Mouse (Mus musculus): ENCODE measurements around the gene Krt15. TPM values are rescaled to one million over a fixed set of nuclear protein-coding genes. Genes with fewer than 3 reads are reported as not detected.

Krt15 gene
- polyA plus RNA-seq, 1 experiment from 2014 or later: 0.60 TPM

DNA sequence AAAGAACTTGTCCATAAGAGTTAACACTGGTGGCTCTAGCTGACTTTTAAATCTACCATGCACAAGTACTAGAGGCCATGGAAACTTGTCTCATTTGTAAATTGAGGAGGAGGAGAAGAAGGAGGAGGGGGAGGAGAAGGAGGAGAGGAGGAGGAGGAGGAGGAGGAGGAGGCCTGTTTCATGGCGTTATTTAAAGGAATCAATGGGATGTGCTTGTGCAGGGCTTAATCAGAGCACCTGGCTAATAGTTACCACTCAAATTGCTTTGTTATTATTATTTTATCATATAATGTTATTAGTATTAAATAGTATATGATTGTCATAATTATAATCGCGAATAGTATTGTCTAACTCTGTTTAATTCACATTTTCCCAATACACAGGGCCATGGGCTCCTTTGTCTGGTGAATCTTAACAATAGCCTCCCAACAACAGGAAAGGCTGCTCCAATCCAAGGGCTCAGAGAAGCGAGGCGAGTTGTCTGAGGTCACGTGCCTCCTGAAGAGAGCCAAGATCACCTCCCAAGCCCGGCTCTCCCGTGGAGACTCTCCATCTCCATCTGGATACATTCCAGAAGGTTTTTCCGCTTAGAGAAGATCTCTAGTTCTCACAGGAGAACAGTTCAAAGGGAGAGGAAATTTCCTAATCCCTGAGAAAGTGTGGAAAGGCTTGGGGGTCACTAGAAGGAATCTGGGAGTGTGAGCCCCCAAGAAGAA lies 13.0 kb upstream of the Krt15 start, which contains the start of gene Krt19:
Krt19 (minus strand) TSS at position 51 of the 716 bp plus-strand sequence.
- WGBS: 44% methylated on average over 9 of the region's 9 CpGs
- no peak for ATAC-seq (replicated peaks)

DNA sequence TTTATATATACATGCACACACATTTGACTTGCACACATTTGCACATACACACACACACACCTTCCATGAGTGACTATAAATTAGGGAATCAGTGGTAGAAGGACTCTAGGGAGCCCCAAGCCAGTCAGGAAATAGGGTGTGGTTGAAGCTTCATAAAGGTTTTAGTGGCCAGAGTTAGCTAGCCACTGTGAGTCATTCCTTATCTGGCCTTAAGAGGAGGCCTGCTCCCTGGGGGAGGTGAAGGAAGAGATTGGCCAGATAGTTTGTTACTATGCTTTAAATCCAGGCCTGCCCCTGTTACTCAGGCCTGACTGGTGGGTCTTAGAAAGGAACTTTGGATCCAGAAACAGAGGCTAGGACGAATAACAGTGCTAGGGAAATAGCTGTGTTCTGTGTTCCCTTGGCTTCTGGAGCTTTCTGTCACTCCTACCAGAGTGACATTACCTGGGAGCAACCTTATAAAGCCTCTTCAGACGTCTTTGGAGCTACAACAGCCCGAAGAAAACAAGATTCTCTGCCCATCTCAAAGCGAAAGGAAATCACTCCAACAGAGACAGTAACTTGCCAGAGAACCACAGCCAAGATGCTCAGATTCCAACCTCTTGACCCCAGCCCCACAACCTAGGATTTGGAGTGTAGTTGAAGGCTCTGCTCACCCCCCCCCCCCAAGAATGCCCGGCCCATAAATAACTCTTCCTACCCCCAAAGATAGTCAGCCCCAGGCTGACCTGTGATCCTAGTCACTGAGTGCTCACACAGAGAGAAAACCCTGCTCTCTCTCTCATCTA lies 12.0 kb upstream of the Krt15 start:
- Histone ChIP-seq H3K4me3 (no peak overlapping the region), H3K27ac (replicated peaks) (no peak overlapping the region), H3K36me3 (no peaks in the 10 kb centered on the region), H3K4me1 (0 out of 2 replicates have a peak, but pooled peaks cover 6% of the 10 kb centered on the region), H3K4me2 (replicated peaks) (no peak overlapping the region), H3K9me3 (no peaks in the 10 kb centered on the region), H3K9ac (replicated peaks) (no peak overlapping the region), H3K27me3 (peaks cover 29% of the 10 kb centered on the region)
- 68% methylated on average over 5 of the region's 5 CpGs for WGBS
- ATAC-seq (replicated peaks): no peak

More for the DNA sequence above, 13.0 kb upstream of the Krt15 start, which contains the start of gene Krt19:
- Histone ChIP-seq H3K9ac (replicated peaks) (no peak within 1 kb of the TSS), H3K4me3 (no peak within 1 kb of the TSS), H3K36me3 (no peaks in the 10 kb centered on the region), H3K4me1 (0 out of 2 replicates have a peak, but pooled peaks cover 6% of the 10 kb centered on the region), H3K27ac (replicated peaks) (no peak within 1 kb of the TSS), H3K27me3 (peaks cover 29% of the 10 kb centered on the region), H3K9me3 (no peaks in the 10 kb centered on the region), H3K4me2 (replicated peaks) (no peak within 1 kb of the TSS)

- 4% methylated on average over 13 of the region's 13 CpGs for WGBS
Observed at GRCm38 (mm10) chr11:100145858-100146560, 10.3 kb upstream of the Krt15 start.

GRCm38 (mm10) chr11:100145104-100145503 lies 9.4 kb upstream of the Krt15 start:
- Histone ChIP-seq H3K9ac (replicated peaks) (no peak overlapping the region), H3K27me3 (peaks cover 29% of the 10 kb centered on the region), H3K4me1 (0 out of 2 replicates have a peak, but pooled peaks cover 6% of the 10 kb centered on the region), H3K4me2 (replicated peaks) (peak overlapping the region; percentile 26), H3K4me3 (0 out of 2 replicates have a peak overlapping the region, but pooled peaks have one; percentile 7), H3K36me3 (no peaks in the 10 kb centered on the region), H3K9me3 (no peaks in the 10 kb centered on the region), H3K27ac (replicated peaks) (no peak overlapping the region)
- ATAC-seq (replicated peaks): no peak
- WGBS: under 1% methylated on average over 20 of the region's 20 CpGs

More at GRCm38 (mm10) chr11:100145858-100146560, 10.3 kb upstream of the Krt15 start:
- Histone ChIP-seq H3K4me3 (0 out of 2 replicates have a peak overlapping the region, but pooled peaks have one; percentile 7), H3K9me3 (no peaks in the 10 kb centered on the region), H3K4me2 (replicated peaks) (peak overlapping the region; percentile 26; the same call in 1 of the 2 replicates), H3K4me1 (0 out of 2 replicates have a peak, but pooled peaks cover 6% of the 10 kb centered on the region), H3K27ac (replicated peaks) (no peak overlapping the region), H3K36me3 (no peaks in the 10 kb centered on the region), H3K9ac (replicated peaks) (no peak overlapping the region), H3K27me3 (peaks cover 29% of the 10 kb centered on the region)
- ATAC-seq (replicated peaks): no peak

- 82% methylated on average over 21 of the region's 21 CpGs for WGBS
- H3K9ac ChIP-seq (replicated peaks): no peak overlapping the region
- peaks cover 20% of the 10 kb centered on the region for H3K4me1 ChIP-seq
- no peaks in the 10 kb centered on the region for H3K9me3 ChIP-seq
- ATAC-seq (replicated peaks): no peak
- H3K4me2 ChIP-seq (replicated peaks): no peak overlapping the region
- no peak overlapping the region for H3K27ac ChIP-seq (replicated peaks)
- peaks cover 21% of the 10 kb centered on the region; the same call in 1 of the 2 replicates for H3K27me3 ChIP-seq
- H3K4me3 ChIP-seq: no peak overlapping the region
- no peaks in the 10 kb centered on the region for H3K36me3 ChIP-seq
Observed at GRCm38 (mm10) chr11:100140966-100141365, 5.2 kb upstream of the Krt15 start.

DNA sequence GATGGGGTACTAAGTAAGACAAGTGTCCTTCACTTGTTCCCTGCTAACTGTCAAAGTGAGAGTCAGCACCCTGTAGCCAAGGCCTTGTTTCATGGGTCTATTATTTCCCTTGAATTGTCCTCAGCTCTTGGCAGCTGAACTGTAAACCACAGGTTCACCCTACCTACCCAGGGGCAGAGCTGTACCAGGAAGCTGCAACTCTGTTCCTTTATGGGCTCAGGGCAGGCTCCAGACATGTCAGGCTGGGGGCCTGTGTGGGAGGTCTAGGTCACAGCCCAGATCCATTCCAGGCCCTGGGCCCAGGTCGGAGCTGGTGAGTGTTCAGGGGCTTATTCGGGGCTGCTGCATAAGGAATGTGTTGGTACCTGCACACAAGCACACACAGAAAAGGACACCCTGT lies 3.7 kb upstream of the Krt15 start:
- Histone ChIP-seq H3K4me3 (no peak overlapping the region), H3K9me3 (no peaks in the 10 kb centered on the region), H3K27ac (replicated peaks) (no peak overlapping the region), H3K36me3 (no peaks in the 10 kb centered on the region), H3K4me1 (peaks cover 14% of the 10 kb centered on the region), H3K4me2 (replicated peaks) (no peak overlapping the region), H3K27me3 (peaks cover 6% of the 10 kb centered on the region; the same call in 1 of the 2 replicates), H3K9ac (replicated peaks) (no peak overlapping the region)
- WGBS: 79% methylated on average over 2 of the region's 2 CpGs
- no peak for ATAC-seq (replicated peaks)

DNA sequence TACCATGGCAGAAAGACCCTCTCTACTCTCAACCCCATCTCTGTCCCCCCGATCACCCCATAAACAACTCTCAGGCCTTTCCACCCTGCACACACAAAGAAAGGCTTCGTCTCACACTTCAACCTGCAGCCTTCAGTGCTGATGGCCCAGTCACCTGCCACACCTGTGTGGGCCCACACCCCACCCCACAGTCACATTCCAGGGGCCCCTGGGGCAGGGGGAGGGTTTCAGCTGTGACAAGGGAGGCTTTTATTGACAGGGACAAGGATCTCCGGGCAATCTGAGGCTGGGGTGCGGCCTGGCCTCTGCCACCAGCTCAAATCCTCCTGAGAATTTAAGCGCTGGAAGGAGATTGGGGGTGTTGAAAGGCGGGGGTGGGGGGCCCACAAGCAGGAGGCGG lies 3.1 kb upstream of the Krt15 start:
- 50% methylated on average over 7 of the region's 7 CpGs for WGBS
- peaks cover under 1% of the 10 kb centered on the region; the same call in 1 of the 2 replicates for H3K27me3 ChIP-seq
- H3K4me2 ChIP-seq (replicated peaks): no peak overlapping the region

DNA sequence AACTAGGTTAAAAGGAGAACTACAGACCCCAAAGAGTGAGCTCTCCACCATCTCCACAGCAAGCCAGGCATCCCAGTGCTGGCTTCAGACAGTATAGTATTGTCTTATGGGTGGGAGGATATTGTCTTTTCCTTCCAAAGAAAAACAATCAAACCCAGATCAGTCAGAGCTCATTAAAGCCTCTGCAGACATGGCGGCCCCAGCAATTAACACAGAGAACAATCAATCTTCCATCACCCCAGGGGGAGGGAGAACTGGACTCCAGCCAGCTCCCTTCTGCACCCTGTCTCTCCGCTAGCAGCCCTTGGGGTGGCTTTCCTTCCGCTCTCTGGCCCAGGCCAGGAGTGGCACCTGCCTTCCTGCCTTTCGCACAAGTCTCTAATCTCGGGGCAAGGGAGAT lies 2.0 kb upstream of the Krt15 start:
- WGBS: 24% methylated on average over 5 of the region's 5 CpGs
- peak; percentile 53 for ATAC-seq (replicated peaks)
- no peaks in the 10 kb centered on the region for H3K36me3 ChIP-seq

More for the DNA sequence above, 3.1 kb upstream of the Krt15 start:
- ATAC-seq (replicated peaks): no peak
- no peak overlapping the region for H3K27ac ChIP-seq (replicated peaks)
- no peaks in the 10 kb centered on the region for H3K36me3 ChIP-seq
- peaks cover 14% of the 10 kb centered on the region for H3K4me1 ChIP-seq
- no peaks in the 10 kb centered on the region for H3K9me3 ChIP-seq
- H3K9ac ChIP-seq (replicated peaks): no peak overlapping the region
- H3K4me3 ChIP-seq: no peak overlapping the region

DNA sequence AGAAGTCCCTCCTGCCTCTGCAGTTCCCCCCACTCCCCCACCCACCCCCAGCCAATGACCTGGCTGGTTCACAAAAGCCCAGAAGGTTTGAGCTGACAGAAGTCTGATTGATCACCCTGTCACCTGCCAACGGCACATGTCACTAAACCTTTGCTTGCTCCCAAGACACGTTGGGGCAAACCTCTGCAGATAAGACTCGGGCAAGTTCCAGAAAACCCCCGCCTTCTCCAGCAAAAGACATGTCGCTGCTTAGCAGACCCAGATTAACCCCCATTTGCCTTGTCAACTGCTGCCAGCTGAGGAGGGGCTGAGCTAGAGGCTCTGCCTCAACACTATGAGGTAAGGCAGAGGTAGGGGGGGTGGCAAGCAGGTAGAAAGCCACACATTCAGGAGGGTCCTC lies 831 bp upstream of the Krt15 start:
- H3K4me2 ChIP-seq (replicated peaks): no peak overlapping the region
- no peaks in the 10 kb centered on the region for H3K27me3 ChIP-seq
- H3K36me3 ChIP-seq: no peaks in the 10 kb centered on the region
- no peak for ATAC-seq (replicated peaks)
- no peaks in the 10 kb centered on the region for H3K9me3 ChIP-seq
- peaks cover 14% of the 10 kb centered on the region for H3K4me1 ChIP-seq
- no peak overlapping the region for H3K27ac ChIP-seq (replicated peaks)
- no peak overlapping the region for H3K9ac ChIP-seq (replicated peaks)
- 51% methylated on average over 5 of the region's 5 CpGs for WGBS
- no peak overlapping the region for H3K4me3 ChIP-seq

More for the DNA sequence above, 2.0 kb upstream of the Krt15 start:
- Histone ChIP-seq H3K27ac (replicated peaks) (no peak overlapping the region), H3K27me3 (no peaks in the 10 kb centered on the region), H3K9me3 (no peaks in the 10 kb centered on the region), H3K4me1 (peaks cover 14% of the 10 kb centered on the region), H3K4me3 (no peak overlapping the region), H3K9ac (replicated peaks) (no peak overlapping the region), H3K4me2 (replicated peaks) (no peak overlapping the region)

DNA sequence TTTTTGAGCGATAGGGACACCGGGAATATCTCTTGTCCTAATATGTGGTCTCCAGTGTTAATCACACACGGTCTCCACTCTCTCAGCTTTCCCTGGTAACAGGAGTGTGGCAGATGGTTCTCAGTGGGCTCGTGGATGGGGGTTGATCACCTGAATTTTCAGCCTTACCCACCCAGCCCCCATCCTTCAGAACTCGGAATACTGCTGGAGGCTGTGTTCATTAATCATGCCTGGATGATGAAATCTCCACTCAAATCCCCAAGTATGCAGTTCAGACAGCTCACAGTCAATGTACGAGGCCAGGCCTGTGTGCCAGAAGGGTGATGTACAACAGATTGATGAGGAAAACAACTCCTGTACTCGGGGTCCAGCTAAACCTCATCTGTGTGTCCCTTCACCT lies 10.8 kb downstream of the Krt15 start:
- H3K36me3 ChIP-seq: no peaks in the 10 kb centered on the region
- ATAC-seq (replicated peaks): no peak
- no peak overlapping the region for H3K4me3 ChIP-seq
- no peak overlapping the region for H3K4me2 ChIP-seq (replicated peaks)
- no peaks in the 10 kb centered on the region for H3K9me3 ChIP-seq
- no peak overlapping the region for H3K27ac ChIP-seq (replicated peaks)
- no peak overlapping the region for H3K9ac ChIP-seq (replicated peaks)
- WGBS: 84% methylated on average over 7 of the region's 7 CpGs
- H3K4me1 ChIP-seq: no peaks in the 10 kb centered on the region
- no peaks in the 10 kb centered on the region for H3K27me3 ChIP-seq

- ATAC-seq (replicated peaks): no peak
- H3K27me3 ChIP-seq: no peaks in the 10 kb centered on the region
- H3K4me1 ChIP-seq: no peaks in the 10 kb centered on the region
Observed at GRCm38 (mm10) chr11:100121466-100121865, 14.3 kb downstream of the Krt15 start, which contains the start of gene Krt13. Krt13 (minus strand) TSS chr11:100121566.

More at GRCm38 (mm10) chr11:100121466-100121865, 14.3 kb downstream of the Krt15 start, which contains the start of gene Krt13:
- Histone ChIP-seq H3K36me3 (no peaks in the 10 kb centered on the region), H3K9ac (replicated peaks) (no peak within 1 kb of the TSS), H3K9me3 (no peaks in the 10 kb centered on the region), H3K27ac (replicated peaks) (no peak within 1 kb of the TSS), H3K4me3 (no peak within 1 kb of the TSS), H3K4me2 (replicated peaks) (no peak within 1 kb of the TSS)
- WGBS: 83% methylated on average over 3 of the region's 3 CpGs
